Mouse (Mus musculus) CH12.LX (cell line): ENCODE data around the gene Arf3. TPM values are rescaled to one million over a fixed set of nuclear protein-coding genes. Genes with fewer than 3 reads are reported as not detected.

Experiments
- DNase-seq: peaks from one replicate; pipeline ENCODE4 v3.0.0-alpha.2; 2013; ENCODE audit errors: extremely low read depth
- H3K27ac ChIP-seq: 2 replicates; pipeline ENCODE4 v1.5.1; 2012; ENCODE audit warnings: low read depth, mild to moderate bottlenecking, control low read depth, moderate library complexity; ENCODE audit not compliant: insufficient read depth
- H3K27me3 ChIP-seq: replicated peaks from 2 replicates; pipeline ENCODE3; 2012; ENCODE audit warnings: inconsistent platforms
- H3K36me3 ChIP-seq, 2 experiments: replicated peaks in 1 of 2; 2 replicates each; pipeline versions ENCODE3 to v1.6.1; 2012; ENCODE audit warnings: inconsistent platforms in 1 of 2, low read length in 1 of 2, mild to moderate bottlenecking in 1 of 2, mixed read lengths in 1 of 2, moderate library complexity in 1 of 2; ENCODE audit not compliant: control insufficient read depth in 1 of 2, insufficient read depth in 1 of 2
- H3K4me1 ChIP-seq, 2 experiments: 2 replicates each; pipeline ENCODE4 v1.6.1; 2012; ENCODE audit warnings: inconsistent platforms in 1 of 2, moderate library complexity in 1 of 2; ENCODE audit not compliant: insufficient read depth in 2 of 2, control insufficient read depth in 1 of 2
- H3K4me2 ChIP-seq: 2 replicates; pipeline ENCODE4 v1.6.1; 2012; ENCODE audit warnings: low read depth, mild to moderate bottlenecking, control low read depth; ENCODE audit not compliant: poor library complexity, insufficient read depth, severe bottlenecking
- H3K4me3 ChIP-seq, 3 experiments: fragments of 150-350 bp in 1 of 3; sonication (generic) in 1 of 3; replicated peaks in 1 of 3; 2 replicates each; pipeline versions ENCODE3 to v1.5.1; 2011 to 2012; ENCODE audit warnings: low read depth in 2 of 3, low read length in 2 of 3, mild to moderate bottlenecking in 2 of 3, moderate library complexity in 2 of 3, control low read depth in 1 of 3, improper control_type of control experiment in 1 of 3, inconsistent platforms in 1 of 3, mixed read lengths in 1 of 3; ENCODE audit not compliant: poor library complexity in 1 of 3
- H3K79me2 ChIP-seq: replicated peaks from 2 replicates; pipeline ENCODE4 v1.6.1; 2012; ENCODE audit warnings: mild to moderate bottlenecking, moderate library complexity; ENCODE audit not compliant: control insufficient read depth, poor library complexity, insufficient read depth, severe bottlenecking; ENCODE audit errors: extremely low read depth
- H3K9ac ChIP-seq: 2 replicates; pipeline ENCODE4 v1.6.1; 2012; ENCODE audit warnings: low read depth, mild to moderate bottlenecking, control low read depth, moderate library complexity; ENCODE audit not compliant: insufficient read depth
- H3K9me3 ChIP-seq: replicated peaks from 2 replicates; pipeline ENCODE3; 2012; ENCODE audit warnings: low read length, inconsistent platforms, mixed read lengths
- BHLHE40 ChIP-seq: IDR thresholded peaks from 2 replicates; pipeline ENCODE4 v1.6.1; 2011; ENCODE audit warnings: mild to moderate bottlenecking, low read depth, low read length, improper control_type of control experiment
- CTCF ChIP-seq, 2 experiments: IDR thresholded peaks in 1 of 2; conservative IDR thresholded peaks in 1 of 2; 2 replicates each; pipeline ENCODE4 v1.5.1; 2011 to 2012; ENCODE audit warnings: low read depth in 2 of 2, low read length in 2 of 2, improper control_type of control experiment in 1 of 2, inconsistent platforms in 1 of 2, mild to moderate bottlenecking in 1 of 2, moderate library complexity in 1 of 2
- E2F4 ChIP-seq: IDR thresholded peaks from 2 replicates; pipeline ENCODE4 v1.6.1; 2011; ENCODE audit warnings: low read depth, low read length, improper control_type of control experiment; ENCODE audit not compliant: insufficient replicate concordance
- GABPA ChIP-seq: IDR thresholded peaks from 2 replicates; pipeline ENCODE4 v1.6.1; 2012; ENCODE audit warnings: low read depth, low read length, improper control_type of control experiment, inconsistent platforms; ENCODE audit not compliant: insufficient replicate concordance
- HCFC1 ChIP-seq: IDR thresholded peaks from 2 replicates; pipeline ENCODE4 v1.6.1; 2012; ENCODE audit warnings: low read depth, mild to moderate bottlenecking, inconsistent platforms, low read length, improper control_type of control experiment
- KAT2A ChIP-seq: IDR thresholded peaks from 2 replicates; pipeline ENCODE4 v1.6.1; 2012; ENCODE audit warnings: low read length, improper control_type of control experiment, inconsistent platforms; ENCODE audit not compliant: insufficient replicate concordance
- MAX ChIP-seq: IDR thresholded peaks from 2 replicates; pipeline ENCODE4 v1.6.1; 2011; ENCODE audit warnings: low read length, improper control_type of control experiment
- MAZ ChIP-seq: IDR thresholded peaks from 2 replicates; pipeline ENCODE4 v1.6.1; 2012; ENCODE audit warnings: low read depth, mild to moderate bottlenecking, inconsistent platforms, low read length, improper control_type of control experiment, moderate library complexity
- MEF2A ChIP-seq: IDR thresholded peaks from 2 replicates; pipeline ENCODE4 v1.6.1; 2014; ENCODE audit warnings: low read depth, mild to moderate bottlenecking, inconsistent platforms, low read length, improper control_type of control experiment, borderline replicate concordance
- MXI1 ChIP-seq: IDR thresholded peaks from 2 replicates; pipeline ENCODE4 v1.6.1; 2011; ENCODE audit warnings: mild to moderate bottlenecking, low read depth, low read length, improper control_type of control experiment
- NELFE ChIP-seq: IDR thresholded peaks from 2 replicates; pipeline ENCODE4 v1.6.1; 2011; ENCODE audit warnings: low read depth, low read length, improper control_type of control experiment
- NRF1 ChIP-seq: IDR thresholded peaks from 2 replicates; pipeline ENCODE4 v1.6.1; 2014; ENCODE audit warnings: low read depth, mild to moderate bottlenecking, inconsistent platforms, low read length, improper control_type of control experiment, moderate library complexity
- POLR2AphosphoS2 ChIP-seq: IDR thresholded peaks from 2 replicates; pipeline ENCODE4 v1.6.1; 2011; ENCODE audit warnings: low read depth, low read length, improper control_type of control experiment
- RAD21 ChIP-seq: IDR thresholded peaks from 2 replicates; pipeline ENCODE4 v1.6.1; 2011; ENCODE audit warnings: low read depth, mild to moderate bottlenecking, low read length, improper control_type of control experiment, moderate library complexity
- SIN3A ChIP-seq: IDR thresholded peaks from 2 replicates; pipeline ENCODE4 v1.6.1; 2012; ENCODE audit warnings: low read length, improper control_type of control experiment, inconsistent platforms
- SMC3 ChIP-seq: IDR thresholded peaks from 2 replicates; pipeline ENCODE4 v1.6.1; 2011; ENCODE audit warnings: low read depth, low read length, improper control_type of control experiment
- TCF12 ChIP-seq: IDR thresholded peaks from 2 replicates; pipeline ENCODE4 v1.6.1; 2014; ENCODE audit warnings: low read depth, mild to moderate bottlenecking, inconsistent platforms, low read length, improper control_type of control experiment
- UBTF ChIP-seq: IDR thresholded peaks from 2 replicates; pipeline ENCODE4 v1.6.1; 2012; ENCODE audit warnings: low read depth, mild to moderate bottlenecking, inconsistent platforms, low read length, improper control_type of control experiment, moderate library complexity
- ZC3H11A ChIP-seq: IDR thresholded peaks from 2 replicates; pipeline ENCODE4 v1.6.1; 2012; ENCODE audit warnings: low read depth, mild to moderate bottlenecking, inconsistent platforms, low read length, improper control_type of control experiment
- ZMIZ1 ChIP-seq: IDR thresholded peaks from 2 replicates; pipeline ENCODE4 v1.6.1; 2012; ENCODE audit warnings: low read depth, mild to moderate bottlenecking, inconsistent platforms, low read length, improper control_type of control experiment
- dilution Hi-C: fragments of 300-500 bp; cut with MboI; formaldehyde crosslinking; loops from 2 replicates; pipeline ENCODE4 v1.14.3; 2020; ENCODE audit warnings: low sequenced_read_pairs; ENCODE audit not compliant: extremely low pct_unique_long_range_greater_than_20kb, extremely low pct_ligation_motif_present
- in situ Hi-C: fragments of 300-500 bp; cut with MboI; formaldehyde crosslinking; loops from 3 replicates; pipeline ENCODE4 v1.14.3; 2019; ENCODE audit warnings: low sequenced_read_pairs, low pct_ligation_motif_present, low pct_unique_long_range_greater_than_20kb, mixed read lengths
- polyA plus RNA-seq: library from polyadenylated mRNA; unstranded; fragments of >175 nt; gene quantifications from 2 replicates; pipeline ENCODE4 v1.2.1, GENCODE M21; 2012; ENCODE audit warnings: low read depth; ENCODE audit not compliant: insufficient read length
- total RNA-seq, 2 experiments: library from RNA; depleted of rRNA; stranded (reverse); fragments of 300-350 nt in 1 of 2; fragments of >200 nt in 1 of 2; gene quantifications; 2 replicates each; pipeline ENCODE4 v1.2.3; 2012 to 2014

Arf3 gene
- total and polyA plus RNA-seq, 3 experiments, result 32.5 to 182 (median 41.0) TPM

GRCm38 (mm10) chr15:98768259-98768658 lies 5.2 kb upstream of the Arf3 start:
- Histone ChIP-seq H3K9me3 (no peaks in the 10 kb centered on the region), H3K4me2 (no peak overlapping the region), H3K27me3 (no peaks in the 10 kb centered on the region), H3K79me2 (no peaks in the 10 kb centered on the region; the same call in 1 of the 2 replicates), H3K4me3 (no peak overlapping the region), H3K4me1 (peaks cover 0 to 17% of the 10 kb centered on the region in 2 experiments; a peak in 2 of 4 replicates), H3K36me3 (peaks cover 9 to 32% of the 10 kb centered on the region in 2 experiments), H3K9ac (no peak overlapping the region), H3K27ac (no peak overlapping the region)
- DNase-seq, result no peak
- dilution Hi-C loops, result no loop called here
- in situ Hi-C loops, result no loop called here
- TF ChIP-seq UBTF (no peak), NRF1 (no peak), ZMIZ1 (no peak), SMC3 (no peak), MEF2A (no peak), HCFC1 (no peak), RAD21 (no peak), GABPA (no peak), SIN3A (no peak), KAT2A (no peak), BHLHE40 (no peak), MAX (no peak), CTCF (conservative IDR thresholded peaks at IDR 0.05 in 1 of 2, IDR thresholded peaks at IDR 0.05 in 1 of 2; ENCODE audit: low read depth in 2 of 2, low read length in 2 of 2) (no peak), TCF12 (no peak), E2F4 (no peak)

DNA sequence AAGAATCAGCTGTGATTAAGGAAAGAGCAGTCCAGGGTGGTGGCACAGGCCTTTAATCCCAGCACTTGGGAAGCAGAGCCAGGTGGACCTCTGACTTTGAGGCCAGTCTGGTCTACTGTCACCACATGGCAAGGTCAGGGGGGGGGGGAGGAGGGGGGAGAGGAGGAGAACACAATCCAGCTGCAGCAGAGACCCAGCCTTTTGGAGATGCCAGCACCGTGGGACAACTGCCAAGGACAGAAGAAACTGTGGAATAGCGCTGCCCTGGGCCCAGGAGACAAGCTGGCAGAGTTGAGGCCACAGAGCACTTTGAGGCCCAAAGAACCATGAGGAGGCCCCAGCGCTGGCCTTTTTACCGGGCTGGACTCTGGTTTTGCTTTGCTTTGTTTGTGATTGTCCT lies 2.9 kb upstream of the Arf3 start:
- no peak for DNase-seq
- no peaks in the 10 kb centered on the region for H3K27me3 ChIP-seq
- in situ Hi-C loops, result no loop called here
- H3K4me3 ChIP-seq, result no peak overlapping the region
- no peaks in the 10 kb centered on the region for H3K9me3 ChIP-seq
- dilution Hi-C loops, result no loop called here
- peaks cover under 1 to 16% of the 10 kb centered on the region in 2 experiments for H3K36me3 ChIP-seq
- no peak overlapping the region for H3K4me2 ChIP-seq
- no peak overlapping the region for H3K27ac ChIP-seq
- no peak overlapping the region for H3K9ac ChIP-seq
- H3K4me1 ChIP-seq, result peaks cover 6 to 22% of the 10 kb centered on the region in 2 experiments
- H3K79me2 ChIP-seq, result peaks cover 19% of the 10 kb centered on the region
- TF ChIP-seq NELFE (no peak), MXI1 (no peak), ZC3H11A (no peak), MAZ (no peak), POLR2AphosphoS2 (no peak)
